Mouse (Mus musculus): ENCODE data around the gene Cyb561d1.

Gene Cyb561d1

DNA sequence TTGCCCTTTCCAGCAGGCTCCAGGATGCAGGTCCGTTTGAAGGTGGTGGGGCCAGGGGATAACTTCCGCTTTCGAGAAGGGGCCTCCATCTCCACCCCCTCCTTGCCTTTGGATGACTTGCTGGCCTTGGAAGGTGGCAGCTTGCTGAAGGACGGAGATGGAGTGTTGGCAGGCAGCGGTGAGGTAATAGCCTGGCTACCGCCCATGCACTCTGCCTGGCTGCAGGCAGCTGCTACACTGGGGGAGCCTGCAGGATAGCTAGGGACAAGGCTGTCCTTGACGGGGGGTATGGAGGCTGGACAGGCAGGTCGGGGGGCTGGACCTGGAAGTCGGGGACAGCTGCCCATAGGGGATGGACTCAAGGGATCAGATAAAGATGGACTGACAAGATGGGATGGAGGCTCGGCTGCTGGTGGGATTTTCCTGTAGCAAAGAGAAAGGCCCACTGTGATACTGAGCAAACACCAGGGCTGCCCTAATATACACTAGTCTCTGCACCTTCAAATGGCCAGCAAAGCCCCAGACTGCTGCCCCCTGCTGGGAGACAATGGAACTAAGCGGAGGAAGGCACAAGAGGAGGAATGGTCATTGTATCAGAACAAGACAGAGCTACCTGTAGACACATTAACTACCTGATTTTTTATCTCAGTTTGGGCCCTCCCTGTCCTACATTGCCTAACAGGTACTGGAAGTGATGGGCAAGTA, 2.8 kb upstream of the Cyb561d1 start:
- DNase-seq (ENCODE audit: low read depth), result peak; percentile 66

DNA sequence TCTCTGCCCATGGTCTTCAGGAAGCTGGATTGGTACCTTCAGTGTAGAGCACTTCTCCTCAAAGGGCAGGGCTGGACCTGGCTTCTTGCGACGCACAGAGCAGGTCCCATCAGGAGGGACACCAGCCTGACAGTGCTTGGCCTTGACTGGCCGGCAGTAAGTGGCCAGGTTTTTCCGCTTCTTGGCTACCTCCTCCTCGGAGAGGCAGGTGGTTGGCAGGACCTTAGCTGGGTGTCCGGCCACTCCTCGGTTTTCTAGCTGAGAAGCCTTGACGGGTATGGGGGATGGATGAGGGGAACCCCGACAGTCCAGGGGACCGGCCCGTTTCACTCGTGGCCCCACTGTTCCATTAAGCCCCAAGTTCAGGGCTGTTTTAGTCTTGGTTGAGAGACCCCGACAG, 2.2 kb upstream of the Cyb561d1 start:
- DNase-seq (ENCODE audit: low read depth), result no peak

DNA sequence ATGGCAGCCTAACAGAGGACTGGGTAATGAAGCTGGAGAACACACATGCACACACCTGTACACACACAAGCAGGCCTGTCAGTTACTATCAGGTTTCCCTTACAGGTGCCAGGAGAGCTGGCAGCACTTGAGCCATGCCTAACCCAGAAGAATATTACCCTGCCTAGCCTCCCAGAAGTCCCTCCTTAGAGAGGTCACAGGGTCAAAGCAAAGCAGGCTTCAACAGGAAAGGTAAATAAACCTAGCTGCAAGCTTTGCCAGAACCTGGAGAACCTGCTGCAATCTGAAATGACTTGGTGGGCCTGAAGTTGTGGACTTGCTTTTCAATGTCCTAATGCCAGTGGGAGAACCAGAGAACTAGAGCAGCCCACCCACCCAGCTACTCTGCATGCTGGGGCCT, 1.5 kb upstream of the Cyb561d1 start:
- DNase-seq (ENCODE audit: low read depth), result no peak

DNA sequence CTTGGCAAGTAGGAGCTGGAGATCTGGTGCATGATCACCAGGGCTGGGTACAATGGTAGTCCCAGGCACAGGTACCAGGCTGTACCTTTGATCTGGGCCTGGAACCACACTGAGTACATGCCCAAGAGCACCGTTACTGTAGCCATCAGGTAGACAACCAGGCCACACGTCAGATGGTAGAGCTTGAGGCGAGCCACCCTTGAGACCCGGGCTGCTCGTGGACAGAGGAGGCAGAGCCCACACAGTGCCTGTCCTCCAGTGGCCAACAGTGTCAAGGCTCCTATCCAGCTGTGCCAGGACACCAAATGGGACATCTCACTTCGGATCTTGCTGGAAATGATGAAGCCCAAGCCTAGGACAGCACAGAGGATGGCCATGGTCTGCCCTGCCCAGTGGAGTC, 1.8 kb downstream of the Cyb561d1 start:
- DNase-seq (ENCODE audit: low read depth), result no peak

DNA sequence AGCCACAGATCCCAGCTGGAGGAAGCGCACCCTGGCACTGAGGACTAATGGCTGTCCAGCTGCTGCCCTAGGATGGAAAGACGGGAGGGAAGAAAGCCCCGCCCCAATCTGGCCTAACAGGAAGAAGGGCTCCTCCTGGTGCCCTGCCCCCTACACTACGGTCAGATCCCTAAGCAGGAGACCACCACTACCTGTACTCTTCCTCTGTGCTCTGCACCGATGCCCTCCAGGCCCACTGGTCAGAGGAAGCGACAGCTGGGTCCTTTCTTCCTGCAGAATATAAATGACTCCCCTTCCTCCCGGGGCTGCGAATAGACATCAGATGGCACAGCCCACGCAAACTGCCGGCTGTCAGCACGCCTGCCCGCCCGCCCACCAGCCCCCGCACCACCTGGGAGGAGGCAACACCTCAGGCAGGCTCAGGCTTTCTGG, 3.9 kb downstream of the Cyb561d1 start:
- DNase-seq (ENCODE audit: low read depth), result no peak

DNA sequence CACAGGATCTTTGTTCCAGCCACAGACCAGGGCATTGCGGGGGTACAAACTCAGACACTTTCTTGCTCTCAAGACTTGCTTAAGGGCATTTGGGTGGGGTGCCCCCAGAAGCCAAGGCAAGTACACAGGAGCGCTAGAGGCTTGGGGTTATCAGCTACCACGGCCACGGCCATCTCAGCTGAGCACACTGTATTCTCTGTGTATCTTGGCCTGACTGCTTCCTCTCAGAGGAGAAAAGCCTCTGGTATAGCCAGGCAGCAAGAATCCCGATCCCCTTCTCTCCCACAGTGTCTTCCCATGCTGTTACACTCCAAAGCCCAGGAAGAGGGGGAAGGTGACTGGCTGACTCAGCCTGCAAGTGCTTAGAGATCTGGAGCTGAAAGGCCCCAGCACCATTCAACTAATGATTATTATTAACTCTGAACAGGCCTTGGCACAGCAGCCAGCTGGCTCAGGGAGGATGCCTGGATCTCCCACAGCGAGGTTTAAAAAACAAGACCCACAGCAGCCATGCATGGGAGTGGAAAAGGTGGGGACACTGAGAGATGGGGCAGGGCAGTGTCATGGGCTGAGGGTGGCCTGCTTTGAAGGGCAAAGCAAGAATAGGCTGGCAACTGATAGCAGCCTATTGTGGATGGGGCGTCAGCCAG, 4.9 kb downstream of the Cyb561d1 start:
- no peak for DNase-seq (ENCODE audit: low read depth)

DNA sequence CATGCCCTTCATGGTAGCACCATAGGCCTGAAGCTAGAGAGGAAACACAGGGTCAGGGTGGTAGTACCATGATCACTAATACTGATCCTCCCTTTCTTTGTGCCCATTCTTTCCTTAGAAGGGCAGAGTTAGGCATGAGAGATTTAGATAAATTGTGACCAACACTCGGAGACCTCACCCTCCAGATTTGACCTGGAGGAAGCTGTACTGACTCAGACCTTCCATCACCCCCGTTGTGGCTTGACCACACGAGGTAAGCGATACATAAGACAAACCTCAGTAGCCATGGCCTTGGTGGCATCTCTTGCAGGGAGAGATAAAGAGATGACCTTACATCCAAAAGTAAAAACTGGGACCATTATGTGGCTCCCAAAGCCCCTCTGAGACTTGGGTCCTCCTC, 5.7 kb downstream of the Cyb561d1 start:
- no peak for DNase-seq (ENCODE audit: low read depth)

DNA sequence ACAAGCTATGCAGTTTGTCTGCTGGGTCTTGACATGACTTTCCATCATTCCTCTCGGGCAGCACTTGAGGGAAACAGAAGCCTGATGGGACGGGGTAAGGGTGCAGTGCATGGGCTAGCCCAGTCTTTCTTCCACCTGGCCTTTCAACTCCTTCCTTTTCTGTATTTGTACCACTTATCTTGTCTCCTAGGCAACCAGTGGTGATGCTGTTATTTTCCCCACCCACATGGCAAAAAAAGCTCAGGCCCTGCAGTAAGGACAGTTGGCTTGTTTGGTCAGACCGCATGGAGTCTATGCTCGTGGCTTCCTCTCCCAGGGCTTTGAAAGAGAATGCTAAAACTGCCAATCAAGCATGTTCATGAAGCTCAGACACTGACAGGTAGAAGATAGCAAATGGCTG, 7.3 kb downstream of the Cyb561d1 start:
- DNase-seq (ENCODE audit: low read depth), result no peak

DNA sequence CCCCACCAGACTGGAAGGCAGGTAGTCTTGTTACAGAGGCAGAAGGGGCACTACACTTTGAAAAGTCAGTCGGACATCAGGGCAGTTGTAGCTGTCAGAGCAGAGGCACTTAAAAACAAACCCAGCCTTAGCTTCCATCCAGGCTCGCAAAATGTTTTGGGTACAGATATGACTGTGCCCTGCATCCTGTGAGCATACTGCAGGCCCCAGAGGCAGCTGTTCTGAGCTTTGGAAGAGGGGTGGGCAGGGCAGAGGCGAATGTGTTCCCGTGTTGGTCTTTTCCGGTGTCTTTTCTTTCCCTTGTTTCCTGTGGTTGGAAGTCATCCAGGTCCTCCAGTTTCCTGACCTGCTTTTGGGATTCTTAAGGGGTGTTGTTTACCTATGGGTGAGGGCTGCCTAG, 11.1 kb downstream of the Cyb561d1 start:
- DNase-seq (ENCODE audit: low read depth), result no peak

DNA sequence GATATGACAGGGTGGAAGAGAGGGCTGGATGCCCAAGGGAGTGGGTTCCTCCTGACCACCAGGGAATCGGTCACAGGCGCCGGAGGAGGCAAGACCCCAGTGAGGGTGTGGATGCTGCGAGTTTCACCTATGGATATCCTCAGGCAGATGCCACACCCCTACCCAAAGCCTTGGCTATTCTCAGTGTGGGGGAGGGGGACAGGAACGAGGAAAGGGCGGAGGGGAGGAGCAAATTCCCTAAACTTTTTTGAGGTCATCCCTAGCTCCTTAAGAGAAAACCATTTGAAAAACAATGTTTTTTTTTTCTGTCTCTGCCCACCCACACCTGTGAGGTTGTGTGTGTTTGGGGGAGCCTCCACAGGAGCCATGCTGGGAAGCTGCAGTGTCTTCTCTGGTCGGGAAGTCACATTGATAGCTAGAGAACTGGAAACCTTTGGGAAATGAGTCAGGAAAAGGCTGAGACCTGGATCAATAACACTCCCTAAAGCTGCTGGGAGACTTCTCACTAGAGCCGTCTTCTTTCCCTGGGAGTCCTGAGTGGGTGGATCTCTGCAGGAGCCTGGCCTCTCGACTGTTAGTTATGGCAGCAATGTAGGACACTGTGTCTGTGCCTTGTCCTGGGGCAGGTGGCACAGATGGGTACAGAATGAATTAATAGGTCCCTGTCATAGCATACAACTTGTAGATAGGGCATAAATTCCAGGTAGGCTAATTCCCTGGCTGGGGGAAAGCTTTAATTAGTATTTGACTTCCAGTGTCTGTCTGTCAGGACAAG, 12.1 kb downstream of the Cyb561d1 start:
- DNase-seq (ENCODE audit: low read depth), result no peak

DNA sequence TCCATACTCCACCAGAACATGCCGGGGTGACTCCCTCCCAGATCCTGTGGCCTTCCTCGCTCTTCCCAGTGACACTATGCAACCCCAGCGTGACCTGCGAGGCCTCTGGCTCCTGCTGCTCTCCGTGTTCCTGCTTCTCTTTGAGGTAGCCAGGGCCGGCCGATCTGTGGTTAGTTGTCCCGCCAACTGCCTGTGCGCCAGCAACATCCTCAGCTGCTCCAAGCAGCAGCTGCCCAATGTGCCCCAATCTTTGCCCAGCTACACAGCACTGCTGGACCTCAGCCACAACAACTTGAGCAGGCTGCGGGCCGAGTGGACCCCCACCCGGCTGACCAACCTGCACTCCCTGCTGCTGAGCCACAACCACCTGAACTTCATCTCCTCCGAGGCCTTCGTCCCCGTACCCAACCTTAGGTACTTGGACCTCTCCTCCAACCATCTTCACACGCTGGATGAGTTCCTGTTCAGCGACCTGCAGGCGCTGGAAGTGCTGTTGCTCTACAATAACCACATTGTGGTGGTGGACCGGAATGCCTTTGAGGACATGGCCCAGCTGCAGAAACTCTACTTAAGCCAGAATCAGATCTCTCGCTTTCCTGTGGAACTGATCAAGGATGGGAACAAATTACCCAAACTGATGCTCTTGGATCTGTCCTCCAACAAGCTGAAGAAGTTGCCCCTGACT, 13.8 kb downstream of the Cyb561d1 start:
- DNase-seq (ENCODE audit: low read depth), result no peak

DNA sequence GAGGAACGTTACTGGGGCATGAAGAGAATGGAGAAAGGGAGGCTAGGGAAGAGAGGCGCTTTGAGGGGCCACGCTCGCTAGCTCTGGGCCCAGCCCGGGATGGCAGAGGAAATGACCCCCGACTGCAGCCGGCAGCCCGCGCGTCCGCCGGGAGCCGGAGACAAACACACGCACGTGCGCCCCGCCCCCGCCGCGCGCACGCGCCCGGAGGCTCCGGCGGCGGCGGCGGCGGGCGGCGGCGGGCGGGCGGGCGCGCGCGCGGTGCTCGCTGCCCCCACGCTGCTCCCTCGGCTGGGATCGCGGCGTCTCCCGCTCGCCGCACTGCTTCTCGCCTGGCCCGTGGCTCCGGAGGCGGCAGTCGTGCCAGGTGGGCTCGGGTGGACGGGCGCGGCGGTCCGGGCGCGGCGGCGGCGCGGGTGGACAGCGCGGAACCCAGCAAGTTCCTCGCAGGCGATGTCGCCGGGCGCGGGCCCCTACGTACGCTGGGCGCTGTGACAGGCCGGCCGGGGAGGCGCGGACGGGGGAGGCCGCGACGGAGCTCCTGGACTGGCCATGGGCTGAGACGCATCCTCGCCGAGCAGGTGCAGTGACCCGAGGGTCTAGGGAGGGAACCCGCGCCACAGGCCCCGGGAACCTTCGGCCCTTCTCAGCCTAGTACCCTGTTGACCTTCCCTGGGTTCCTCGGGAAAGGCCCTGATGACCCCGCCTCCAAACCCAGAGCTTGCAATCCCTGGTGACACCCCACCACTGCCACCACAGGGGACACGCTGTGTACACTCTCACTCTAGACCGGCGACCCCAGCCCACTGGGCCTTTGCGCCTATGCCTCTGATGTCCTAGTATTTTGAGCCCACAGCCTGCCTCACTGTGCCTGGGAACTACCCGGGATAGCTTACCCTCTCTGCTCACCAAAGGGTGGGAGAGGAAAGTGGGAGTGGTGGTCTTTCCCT, 14.6 kb downstream of the Cyb561d1 start, which contains the start of gene Amigo1:
TSS of gene Amigo1 (plus strand) at position 238 of the 950 bp plus-strand sequence.
- DNase-seq (ENCODE audit: low read depth), result no peak

DNA sequence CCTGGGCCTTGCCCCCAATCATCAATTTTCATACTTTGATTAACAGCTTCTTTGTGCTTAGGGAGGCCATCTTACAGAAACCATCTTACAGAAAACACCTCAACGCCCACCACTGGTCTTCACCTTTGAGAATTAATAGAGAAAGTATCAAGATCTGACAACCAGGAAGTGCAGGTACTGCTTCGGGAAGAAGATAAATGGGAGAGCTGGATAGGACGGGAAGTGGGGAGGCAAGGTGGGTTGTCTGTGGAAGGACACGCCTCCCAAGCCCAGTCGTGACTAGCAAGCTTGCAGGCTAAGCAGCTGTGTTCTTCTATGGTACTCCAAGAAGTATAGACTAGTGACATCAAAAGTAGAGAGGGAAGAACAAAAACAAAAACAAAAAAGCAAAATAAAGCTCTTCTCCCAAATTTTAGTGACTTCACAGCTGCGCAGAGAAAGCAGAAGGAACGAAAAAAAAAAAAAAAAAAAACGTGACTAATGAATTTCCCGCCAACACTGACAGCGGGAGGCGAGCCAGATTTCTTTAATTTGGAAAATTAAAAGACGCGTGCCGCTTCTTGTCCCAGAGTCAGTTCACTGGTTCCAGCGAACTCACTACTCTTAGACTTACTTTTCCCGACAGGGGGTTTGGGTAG, 15.4 kb downstream of the Cyb561d1 start:
- DNase-seq (ENCODE audit: low read depth), result no peak

DNA sequence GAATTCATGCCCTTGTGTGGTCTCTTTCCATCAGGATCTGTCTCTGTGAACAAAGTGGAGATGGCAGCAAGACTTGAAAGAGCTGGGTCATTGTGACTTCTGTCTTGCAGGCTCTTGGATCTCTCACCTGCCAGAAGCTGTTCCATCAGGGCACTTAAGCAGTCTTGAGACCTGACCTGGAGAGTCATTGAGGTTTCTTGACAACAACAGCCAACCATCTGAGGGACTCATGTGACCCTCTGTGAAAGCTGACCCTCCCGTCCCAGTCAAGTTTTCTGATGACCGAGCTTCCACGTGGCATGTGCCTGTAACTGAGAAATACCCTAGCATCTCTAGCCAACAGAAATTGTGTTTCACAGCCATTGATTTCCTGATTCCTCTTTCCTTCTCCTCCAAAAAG, 16.3 kb downstream of the Cyb561d1 start:
- DNase-seq (ENCODE audit: low read depth), result no peak

DNA sequence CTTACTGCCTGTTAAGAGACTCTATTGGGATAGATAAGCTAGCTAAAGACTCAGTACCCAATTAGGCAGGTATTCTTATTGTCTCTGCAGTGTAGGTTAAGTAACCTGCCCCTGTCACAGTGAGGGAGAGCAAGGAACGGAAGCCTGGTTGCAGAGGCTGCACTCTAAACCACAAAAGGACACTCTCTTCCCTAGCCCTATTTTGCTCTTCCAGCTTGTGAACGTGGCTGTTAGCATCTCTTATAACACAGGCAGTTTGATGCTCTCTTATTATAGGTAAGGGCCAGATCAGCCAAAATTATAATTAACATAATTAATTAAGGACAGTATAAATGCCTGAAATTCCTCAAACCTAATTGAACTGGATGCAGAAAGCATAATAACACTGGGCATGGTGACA, 20.5 kb downstream of the Cyb561d1 start:
- DNase-seq (ENCODE audit: low read depth), result no peak

DNA sequence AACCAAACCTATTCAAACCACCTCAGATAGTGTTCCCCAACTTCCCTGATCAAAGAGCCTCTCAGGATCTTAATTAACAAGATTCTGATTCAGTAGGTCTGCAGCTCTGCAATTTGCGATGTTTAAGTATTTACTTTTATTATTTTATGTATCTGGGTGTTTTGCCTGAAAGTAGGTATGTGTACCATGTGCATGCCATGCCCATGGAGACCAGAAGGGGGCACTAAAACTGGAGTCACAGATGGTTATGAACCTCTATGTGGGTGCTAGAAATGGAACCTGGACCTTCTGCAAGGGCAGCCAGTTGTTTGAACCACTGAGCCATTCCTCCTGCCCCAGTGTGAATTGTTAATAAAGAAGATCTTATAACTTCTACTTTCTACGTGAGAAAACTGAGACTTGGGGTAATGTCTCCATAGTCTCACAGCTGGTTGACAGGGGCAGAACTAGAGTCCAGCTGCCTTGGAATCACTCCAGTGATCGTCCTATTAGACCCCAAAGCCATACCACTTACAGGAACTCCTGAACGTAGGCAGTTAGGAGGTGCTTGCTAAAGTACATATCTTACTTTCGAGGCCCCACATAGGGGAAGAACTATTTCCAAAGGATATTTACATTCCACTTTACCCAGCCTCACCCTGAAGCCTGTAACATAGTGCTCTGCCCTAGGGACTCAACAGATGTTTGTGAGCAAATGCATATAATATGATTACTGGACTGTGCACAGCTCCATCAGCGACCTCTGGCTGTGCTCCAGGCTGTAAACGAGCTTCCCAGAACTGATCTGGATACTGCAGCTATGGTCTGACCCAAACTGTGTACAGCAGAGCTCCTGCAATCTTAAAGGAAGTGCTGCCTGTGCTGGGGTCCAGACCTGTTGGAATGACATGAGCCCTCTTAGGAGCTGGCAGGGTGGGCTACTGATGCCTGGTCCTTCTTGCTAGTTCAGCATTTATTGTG, 22.0 kb downstream of the Cyb561d1 start:
- no peak for DNase-seq (ENCODE audit: low read depth)

DNA sequence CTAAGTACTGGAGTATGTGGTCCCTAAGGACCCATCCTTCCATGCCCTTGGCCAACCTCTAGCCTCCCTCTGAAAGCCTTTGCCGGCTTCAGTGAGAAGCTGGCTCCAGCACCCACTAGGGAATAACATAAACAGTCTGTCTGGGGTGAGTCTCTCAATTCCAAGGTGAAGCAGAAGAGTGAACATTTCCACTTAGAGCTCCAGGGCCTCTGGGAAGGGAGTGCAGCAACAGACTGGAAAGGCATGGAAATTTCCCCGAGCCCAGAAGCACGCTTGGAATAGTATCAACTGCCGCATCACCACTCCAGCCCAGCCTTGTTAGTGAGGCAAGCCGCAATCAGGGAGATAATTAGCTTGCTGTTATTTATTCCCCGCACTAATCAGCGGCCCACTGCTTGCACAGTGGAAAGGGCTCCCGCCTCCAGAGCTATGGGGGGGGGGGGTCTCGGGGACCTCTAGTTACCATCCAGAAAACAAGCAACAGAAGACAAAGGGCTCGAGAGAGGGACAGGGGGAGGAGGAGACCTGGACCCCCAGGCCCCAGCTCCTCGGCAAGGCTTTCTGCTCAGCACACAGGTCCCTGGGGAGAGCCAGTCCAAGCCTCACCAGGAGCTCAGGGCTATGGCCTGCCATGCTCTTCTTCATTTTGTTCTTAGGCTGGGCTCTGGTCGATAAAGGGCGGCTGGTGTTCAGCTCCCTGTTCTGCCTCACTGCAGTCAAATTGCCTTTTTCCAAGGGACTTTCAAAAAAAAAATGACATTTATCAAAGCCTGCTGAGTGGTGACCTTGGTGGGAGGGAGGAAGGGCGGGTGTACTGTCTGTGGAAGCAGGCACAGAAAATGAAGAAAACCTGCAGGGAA, 26.1 kb downstream of the Cyb561d1 start:
- DNase-seq (ENCODE audit: low read depth), result no peak

DNA sequence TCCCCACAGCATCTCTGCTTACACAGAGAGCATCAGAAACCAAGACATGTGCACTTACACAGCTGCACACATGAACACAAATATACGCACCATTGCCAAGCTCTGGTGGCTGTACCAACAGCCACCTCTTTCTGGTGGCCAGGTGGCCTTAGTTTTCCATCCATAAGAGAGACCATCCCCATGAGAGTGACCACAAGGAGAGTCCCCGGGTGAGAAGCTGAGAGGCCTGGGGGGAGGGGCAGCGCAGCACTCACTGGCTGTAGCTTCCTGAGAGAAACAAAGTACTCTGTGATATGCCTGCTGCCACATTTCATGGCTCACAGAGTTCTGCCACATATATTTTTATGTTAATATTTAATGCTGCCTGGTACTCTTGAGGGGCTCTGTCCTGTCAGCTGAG, 31.8 kb downstream of the Cyb561d1 start:
- no peak for DNase-seq (ENCODE audit: low read depth)

DNA sequence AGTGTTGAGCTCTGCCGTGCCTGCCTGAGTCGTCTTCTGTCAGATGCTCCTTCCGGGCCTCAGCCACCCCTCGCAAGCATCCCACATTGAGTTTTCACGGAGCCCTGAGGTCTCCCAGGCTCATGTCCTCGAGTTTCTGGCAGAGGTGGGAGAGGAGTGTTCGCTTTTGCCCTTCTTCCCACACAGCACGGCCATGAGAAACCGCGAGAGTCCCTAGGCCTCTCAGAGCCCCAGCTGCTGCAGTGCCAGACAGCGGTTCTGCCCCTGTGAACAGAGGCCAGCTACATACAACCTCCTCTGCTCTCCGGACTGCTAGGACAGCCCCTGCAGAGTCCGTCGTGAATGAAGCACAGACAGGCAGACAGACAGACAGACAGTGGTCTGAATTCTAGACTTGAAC, 33.5 kb downstream of the Cyb561d1 start:
- DNase-seq (ENCODE audit: low read depth), result no peak

Data from c-Kit-positive CD71-positive TER-119-negative erythroid progenitor cells, embryonic 14.5 days (primary cell).